Comparison of ENCODE assay signal across 8 mouse cellular contexts in genomic region chr19:7017541-7018457, GRCm38 (mm10). TPM values are rescaled to one million over a fixed set of nuclear protein-coding genes. Genes with fewer than 3 reads are reported as not detected.
A peak's percentile ranks its signal among the peaks of the same experiment; 100 is the strongest.
DNase-seq lines count a peak whose midpoint lies in the region; ATAC-seq and TF ChIP-seq lines count a peak whose summit lies in the region.

No protein-coding gene starts in this region.

- TF ChIP-seq CTCF in liver, embryonic 14.5 days (IDR thresholded peaks at IDR 0.05; ENCODE audit: low read depth), result 0 out of 2 replicates have a peak, but pooled peaks have one; percentile 11

- peaks cover 73% of the 10 kb centered on the region for H3K36me3 ChIP-seq in forebrain, embryonic 12.5 days (replicated peaks)
- H3K36me3 ChIP-seq in forebrain, embryonic 11.5 days (ENCODE audit: control insufficient read depth, insufficient read depth, low read length), result peaks cover 15% of the 10 kb centered on the region
- peaks cover 49% of the 10 kb centered on the region for H3K36me3 ChIP-seq in liver, embryonic 14.5 days (replicated peaks; ENCODE audit: control insufficient read depth, insufficient read depth, low read depth)
- peaks cover 16% of the 10 kb centered on the region; the same call in 1 of the 2 replicates for H3K36me3 ChIP-seq in splenic B cell, adult 2 months (ENCODE audit: control insufficient read depth, insufficient read depth, low read length, poor library complexity, severe bottlenecking)

- no peak for ATAC-seq in forebrain, embryonic 12.5 days (ENCODE audit: low FRiP score)
- no peak for ATAC-seq in forebrain, embryonic 11.5 days (replicated peaks; ENCODE audit: low FRiP score)
- peak; percentile 68 for ATAC-seq in common myeloid progenitor, adult 5-6 weeks (replicated peaks; ENCODE audit: low read depth, poor library complexity, severe bottlenecking)
- peak; percentile 87 for ATAC-seq in liver, embryonic 14.5 days (ENCODE audit: insufficient read depth)

- TF ChIP-seq EP300 in liver, embryonic 14.5 days (IDR thresholded peaks at IDR 0.05; ENCODE audit: low read depth), result peak; percentile 88

- no peaks in the 10 kb centered on the region for H3K4me1 ChIP-seq in forebrain, embryonic 12.5 days
- H3K4me1 ChIP-seq in forebrain, embryonic 11.5 days (replicated peaks; ENCODE audit: control insufficient read depth, insufficient read depth, low read length), result no peaks in the 10 kb centered on the region
- H3K4me1 ChIP-seq in liver, embryonic 14.5 days (replicated peaks; ENCODE audit: control insufficient read depth in 2 of 2, insufficient read depth in 2 of 2, low read length in 1 of 2), result peaks cover 19 to 29% of the 10 kb centered on the region in 2 experiments

- 0 out of 2 replicates have a peak overlapping the region, but pooled peaks have one; percentile 56 for H3K27ac ChIP-seq in forebrain, embryonic 12.5 days
- H3K27ac ChIP-seq in forebrain, embryonic 11.5 days (ENCODE audit: low read depth, low read length), result no peak overlapping the region
- peak overlapping the region; percentile 98 for H3K27ac ChIP-seq in liver, embryonic 14.5 days

- H3K27me3 ChIP-seq in forebrain, embryonic 12.5 days, result no peaks in the 10 kb centered on the region
- H3K27me3 ChIP-seq in forebrain, embryonic 11.5 days (ENCODE audit: control insufficient read depth, insufficient read depth, low read length), result no peaks in the 10 kb centered on the region
- H3K27me3 ChIP-seq in liver, embryonic 14.5 days (ENCODE audit: control insufficient read depth, insufficient read depth, low read length), result no peaks in the 10 kb centered on the region
- H3K27me3 ChIP-seq in splenic B cell, adult 2 months (ENCODE audit: control insufficient read depth, insufficient read depth, low read length, poor library complexity, severe bottlenecking), result no peaks in the 10 kb centered on the region

- H3K9me3 ChIP-seq in forebrain, embryonic 12.5 days, result no peaks in the 10 kb centered on the region
- H3K9me3 ChIP-seq in forebrain, embryonic 11.5 days (ENCODE audit: control insufficient read depth, low read length), result no peaks in the 10 kb centered on the region
- no peaks in the 10 kb centered on the region for H3K9me3 ChIP-seq in liver, embryonic 14.5 days (ENCODE audit: control insufficient read depth, low read length)

- no peak for DNase-seq in forebrain, embryonic 11.5 days (ENCODE audit: low spot score)
- DNase-seq in liver, embryonic 14.5 days (ENCODE audit: low read depth in 3 of 3, low spot score in 3 of 3), result peak; percentile 77 to 78 (median 78)
- DNase-seq in splenic B cell, adult 2 months (ENCODE audit: low read depth, low spot score), result peak; percentile 81
- DNase-seq in left cerebral cortex, adult 18-20 months (ENCODE audit: low spot score in 2 of 2), result no peak
- no peak for DNase-seq in adipocyte (ENCODE audit: low spot score)
- no peak for DNase-seq in gastrocnemius, adult 18-20 months (ENCODE audit: low spot score)

- no peak overlapping the region for H3K4me3 ChIP-seq in forebrain, embryonic 12.5 days (replicated peaks)
- no peak overlapping the region for H3K4me3 ChIP-seq in forebrain, embryonic 11.5 days (ENCODE audit: low read depth, low read length)
- H3K4me3 ChIP-seq in liver, embryonic 14.5 days (ENCODE audit: insufficient read depth in 1 of 2, low read depth in 2 of 2, low read length in 2 of 2), result peak overlapping the region; percentile 73 to 80

- WGBS in forebrain, embryonic 12.5 days, result 92% methylated on average over 12 of the region's 12 CpGs
- 89% methylated on average over 12 of the region's 12 CpGs for WGBS in forebrain, embryonic 11.5 days
- 18% methylated on average over 12 of the region's 12 CpGs for WGBS in liver, embryonic 14.5 days (ENCODE audit: insufficient replicate concordance)

- no peak overlapping the region for H3K9ac ChIP-seq in forebrain, embryonic 12.5 days
- H3K9ac ChIP-seq in forebrain, embryonic 11.5 days (ENCODE audit: low read length), result no peak overlapping the region
- peak overlapping the region; percentile 95 for H3K9ac ChIP-seq in liver, embryonic 14.5 days (replicated peaks)

- no peak overlapping the region for H3K4me2 ChIP-seq in forebrain, embryonic 12.5 days
- H3K4me2 ChIP-seq in forebrain, embryonic 11.5 days (ENCODE audit: low read depth, low read length, severe bottlenecking), result no peak overlapping the region
- H3K4me2 ChIP-seq in liver, embryonic 14.5 days (ENCODE audit: low read depth), result peak overlapping the region; percentile 98

RNA-seq across cellular contexts. Expression of gene Fermt3, which starts 1.5 kb away (rescaled TPM):
- polyA plus RNA-seq in forebrain, embryonic 12.5 days (2016; fragmentation: Nextera tagmentation; extraction: Ambion mirVana), result 4.7 and 5.1 TPM in 2 replicates
- 8.0 and 8.5 TPM in 2 replicates for polyA plus RNA-seq in forebrain, embryonic 11.5 days (2014; fragmentation: Nextera tagmentation; extraction: Ambion mirVana)
- 221 and 234 TPM in 2 replicates for total RNA-seq in common myeloid progenitor, adult 5-6 weeks (2017)
- 58.1 and 58.9 TPM in 2 replicates for polyA plus RNA-seq in liver, embryonic 14.5 days (2012; rRNA removed)
- polyA plus RNA-seq in liver, embryonic 14.5 days (2014; fragmentation: Nextera tagmentation; extraction: Ambion mirVana), result 72.2 and 78.4 TPM in 2 replicates
- 1 to 10 TPM; 4.0 to 4.5 TPM for total RNA-seq in left cerebral cortex, adult 18-20 months (2021)
- total RNA-seq in gastrocnemius, adult 18-20 months (2021), result under 1 TPM; 0.64 to 0.93 TPM

RNA-seq across cellular contexts. Expression of gene Trpt1, which starts 21.9 kb away (rescaled TPM):
- polyA plus RNA-seq in forebrain, embryonic 12.5 days (2016; fragmentation: Nextera tagmentation; extraction: Ambion mirVana), result 11.9 and 13.8 TPM in 2 replicates
- 12.8 and 14.9 TPM in 2 replicates for polyA plus RNA-seq in forebrain, embryonic 11.5 days (2014; fragmentation: Nextera tagmentation; extraction: Ambion mirVana)
- total RNA-seq in common myeloid progenitor, adult 5-6 weeks (2017), result 3.2 TPM in 1 of 2 replicates, not detected in the other
- 1.8 and 1.9 TPM in 2 replicates for polyA plus RNA-seq in liver, embryonic 14.5 days (2012; rRNA removed)
- 1.7 and 2.0 TPM in 2 replicates for polyA plus RNA-seq in liver, embryonic 14.5 days (2014; fragmentation: Nextera tagmentation; extraction: Ambion mirVana)
- 10 to 100 TPM; 19.6 to 24.6 TPM for total RNA-seq in left cerebral cortex, adult 18-20 months (2021)
- 10 to 100 TPM; 24.4 to 26.4 TPM for total RNA-seq in gastrocnemius, adult 18-20 months (2021)

RNA-seq across cellular contexts. Expression of gene Nudt22, which starts 21.9 kb away (rescaled TPM):
- polyA plus RNA-seq in forebrain, embryonic 12.5 days (2016; fragmentation: Nextera tagmentation; extraction: Ambion mirVana), result 13.6 and 16.2 TPM in 2 replicates
- polyA plus RNA-seq in forebrain, embryonic 11.5 days (2014; fragmentation: Nextera tagmentation; extraction: Ambion mirVana), result 13.5 and 14.6 TPM in 2 replicates
- total RNA-seq in common myeloid progenitor, adult 5-6 weeks (2017), result 3.3 and 6.1 TPM in 2 replicates
- polyA plus RNA-seq in liver, embryonic 14.5 days (2012; rRNA removed), result 6.8 and 7.1 TPM in 2 replicates
- polyA plus RNA-seq in liver, embryonic 14.5 days (2014; fragmentation: Nextera tagmentation; extraction: Ambion mirVana), result 9.7 and 10.9 TPM in 2 replicates
- total RNA-seq in left cerebral cortex, adult 18-20 months (2021), result 10 to 100 TPM; 12.2 to 14.2 TPM
- total RNA-seq in gastrocnemius, adult 18-20 months (2021), result 10 to 100 TPM; 12.0 to 13.7 TPM

RNA-seq across cellular contexts. Expression of gene Stip1, which starts 22.0 kb away (rescaled TPM):
- 324 and 357 TPM in 2 replicates for polyA plus RNA-seq in forebrain, embryonic 12.5 days (2016; fragmentation: Nextera tagmentation; extraction: Ambion mirVana)
- 428 and 444 TPM in 2 replicates for polyA plus RNA-seq in forebrain, embryonic 11.5 days (2014; fragmentation: Nextera tagmentation; extraction: Ambion mirVana)
- total RNA-seq in common myeloid progenitor, adult 5-6 weeks (2017), result 244 and 257 TPM in 2 replicates
- 56.2 and 86.2 TPM in 2 replicates for polyA plus RNA-seq in liver, embryonic 14.5 days (2012; rRNA removed)
- 113 and 122 TPM in 2 replicates for polyA plus RNA-seq in liver, embryonic 14.5 days (2014; fragmentation: Nextera tagmentation; extraction: Ambion mirVana)
- 100 to 1,000 TPM; 211 to 217 TPM for total RNA-seq in left cerebral cortex, adult 18-20 months (2021)
- 10 to 100 TPM; 89.7 to 98.5 TPM for total RNA-seq in gastrocnemius, adult 18-20 months (2021)

RNA-seq across cellular contexts. Expression of gene Dnajc4, which starts 25.4 kb away (rescaled TPM):
- polyA plus RNA-seq in forebrain, embryonic 12.5 days (2016; fragmentation: Nextera tagmentation; extraction: Ambion mirVana), result 15.0 and 18.8 TPM in 2 replicates
- 14.5 and 18.8 TPM in 2 replicates for polyA plus RNA-seq in forebrain, embryonic 11.5 days (2014; fragmentation: Nextera tagmentation; extraction: Ambion mirVana)
- total RNA-seq in common myeloid progenitor, adult 5-6 weeks (2017), result 5.4 and 7.9 TPM in 2 replicates
- 7.8 and 8.6 TPM in 2 replicates for polyA plus RNA-seq in liver, embryonic 14.5 days (2012; rRNA removed)
- 10.0 and 10.5 TPM in 2 replicates for polyA plus RNA-seq in liver, embryonic 14.5 days (2014; fragmentation: Nextera tagmentation; extraction: Ambion mirVana)
- 10 to 100 TPM; 27.8 to 31.8 TPM for total RNA-seq in left cerebral cortex, adult 18-20 months (2021)
- 10 to 100 TPM; 33.9 to 38.4 TPM for total RNA-seq in gastrocnemius, adult 18-20 months (2021)

Comparison
In these comparisons a context has a peak if more than half of its experiments do, and no peak if none do; other contexts are left out.
1. ATAC-seq: peak in common myeloid progenitor, adult 5-6 weeks (single experiment) and liver, embryonic 14.5 days (single experiment); none in forebrain, embryonic 12.5 days (single experiment) and forebrain, embryonic 11.5 days (single experiment).
2. H3K4me3 ChIP-seq: peak in liver, embryonic 14.5 days (2 of 2); none in forebrain, embryonic 12.5 days (single experiment) and forebrain, embryonic 11.5 days (single experiment).
3. DNase-seq: peak in liver, embryonic 14.5 days (3 of 3) and splenic B cell, adult 2 months (single experiment); none in forebrain, embryonic 11.5 days (single experiment), left cerebral cortex, adult 18-20 months (0 of 2), adipocyte (single experiment) and gastrocnemius, adult 18-20 months (single experiment).
4. RNA of gene Fermt3, which starts 1.5 kb away (total RNA-seq): 221 to 234 TPM in common myeloid progenitor, adult 5-6 weeks; 4.0 to 4.5 TPM in left cerebral cortex, adult 18-20 months and 0.64 to 0.93 TPM in gastrocnemius, adult 18-20 months; every median in the first group is over 10 times any median in the second.